Mouse (Mus musculus) embryonic fibroblast, embryonic 13.5 days (primary cell): ENCODE measurements around the gene Cbll1.

Experiments used
- CTCF ChIP-seq: IDR thresholded peaks from 2 replicates; pipeline ENCODE4 v1.5.1; 2011; ENCODE audit warnings: mild to moderate bottlenecking, control low read depth, low read length, moderate library complexity, borderline replicate concordance; ENCODE audit not compliant: insufficient read depth
- POLR2A ChIP-seq: IDR thresholded peaks from 2 replicates; pipeline ENCODE4 v1.6.1; 2011; ENCODE audit warnings: low read depth, mild to moderate bottlenecking, control low read depth, low read length, moderate library complexity

- TF ChIP-seq CTCF: no peak
- no peak for TF ChIP-seq POLR2A
These were observed 45.8 kb upstream of the Cbll1 start for GRCm38 (mm10) chr12:31545219-31545618.
